Mouse (Mus musculus): Measurements from ENCODE around the gene Rgn. TPM values are rescaled to one million over a fixed set of nuclear protein-coding genes. Genes with fewer than 3 reads are reported as not detected.

Rgn gene
- polyA plus RNA-seq (2014; fragmentation: Illumina TruSeq; extraction: RNeasy Lipid Tissue Mini Kit (QIAGEN cat#74804)): 5.9 TPM

DNA sequence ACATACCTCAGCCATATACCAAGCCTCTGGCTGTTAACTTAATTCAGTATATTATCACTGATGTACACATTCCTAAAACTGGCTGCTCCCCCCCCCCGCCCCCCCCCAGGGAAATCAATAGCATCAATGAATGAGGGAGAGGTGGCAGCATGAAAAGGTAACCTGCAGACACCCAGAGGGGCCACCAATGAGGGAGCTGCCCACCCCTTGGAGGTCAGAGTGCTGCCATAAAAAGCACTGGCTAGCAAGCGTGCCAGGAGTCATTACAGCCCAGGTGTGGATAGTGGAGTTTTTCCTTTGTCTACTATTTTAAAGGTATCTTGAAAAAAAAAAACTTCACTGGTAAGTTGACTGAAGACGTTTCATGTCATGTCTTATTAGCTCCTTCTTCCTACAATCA is at the start of gene Rgn:
Gene Rgn (plus strand): TSS at position 256 of the 400 bp plus-strand sequence.

Other genes with a start within 250 kb of the Rgn start
- gene Rp2, start 185.3 kb upstream of the Rgn start, polyA plus RNA-seq (2014; fragmentation: Illumina TruSeq; extraction: RNeasy Lipid Tissue Mini Kit (QIAGEN cat#74804)): 95.9 TPM
- gene Jade3, start 124.1 kb upstream of the Rgn start, polyA plus RNA-seq (2014; fragmentation: Illumina TruSeq; extraction: RNeasy Lipid Tissue Mini Kit (QIAGEN cat#74804)): 62.6 TPM
- 5.4 TPM for gene Rbm10, start 67.7 kb downstream of the Rgn start, polyA plus RNA-seq (2014; fragmentation: Illumina TruSeq; extraction: RNeasy Lipid Tissue Mini Kit (QIAGEN cat#74804))
- 25.4 TPM for gene Ndufb11, start 67.8 kb downstream of the Rgn start, polyA plus RNA-seq (2014; fragmentation: Illumina TruSeq; extraction: RNeasy Lipid Tissue Mini Kit (QIAGEN cat#74804))
- 185 TPM for gene Uba1, start 108.5 kb downstream of the Rgn start, polyA plus RNA-seq (2014; fragmentation: Illumina TruSeq; extraction: RNeasy Lipid Tissue Mini Kit (QIAGEN cat#74804))
- gene Cdk16, start 138.2 kb downstream of the Rgn start, polyA plus RNA-seq (2014; fragmentation: Illumina TruSeq; extraction: RNeasy Lipid Tissue Mini Kit (QIAGEN cat#74804)): 28.4 TPM
- 16.8 TPM for gene Usp11, start 154.1 kb downstream of the Rgn start, polyA plus RNA-seq (2014; fragmentation: Illumina TruSeq; extraction: RNeasy Lipid Tissue Mini Kit (QIAGEN cat#74804))
- gene Araf, start 248.0 kb downstream of the Rgn start, polyA plus RNA-seq (2014; fragmentation: Illumina TruSeq; extraction: RNeasy Lipid Tissue Mini Kit (QIAGEN cat#74804)): 50.9 TPM

Measured in ovary, adult 10 weeks (tissue).